Mouse (Mus musculus) hindbrain, postnatal 0 days (tissue): ENCODE results near the gene Btg1. TPM values are rescaled to one million over a fixed set of nuclear protein-coding genes. Genes with fewer than 3 reads are reported as not detected.

ENCODE experiments used
- ATAC-seq: fragments of 200-750 bp; cut with Nextera tagmentation; 2 replicates; pipeline ENCODE4 v1.8.0; 2017; ENCODE audit warnings: mild to moderate bottlenecking, moderate TSS enrichment, moderate library complexity
- DNase-seq: peaks from one replicate; pipeline ENCODE4 v3.0.0-alpha.2; 2015; ENCODE audit warnings: low spot score
- H3K27ac ChIP-seq: fragments of 300-500 bp; sonication (generic); 2 replicates; pipeline ENCODE4 v1.5.1; 2014; ENCODE audit warnings: mild to moderate bottlenecking
- H3K27me3 ChIP-seq: fragments of 300-500 bp; sonication (generic); 2 replicates; pipeline ENCODE4 v1.6.1; 2014; ENCODE audit warnings: low read length, mixed read lengths; ENCODE audit not compliant: insufficient read depth
- H3K36me3 ChIP-seq: fragments of 300-500 bp; sonication (generic); 2 replicates; pipeline ENCODE4 v1.6.1; 2014; ENCODE audit warnings: low read length, mixed read lengths; ENCODE audit not compliant: insufficient read depth
- H3K4me1 ChIP-seq: fragments of 300-500 bp; sonication (generic); 2 replicates; pipeline ENCODE4 v1.6.1; 2014; ENCODE audit warnings: antibody characterized with exemption, low read length, mixed read lengths; ENCODE audit not compliant: insufficient read depth
- H3K4me2 ChIP-seq: fragments of 300-500 bp; sonication (generic); 2 replicates; pipeline ENCODE4 v1.6.1; 2014; ENCODE audit warnings: low read depth, mild to moderate bottlenecking, low read length, moderate library complexity, mixed read lengths
- H3K4me3 ChIP-seq: fragments of 300-500 bp; sonication (generic); 2 replicates; pipeline ENCODE4 v1.5.1; 2014; ENCODE audit warnings: low read length
- H3K9ac ChIP-seq: fragments of 300-500 bp; sonication (generic); replicated peaks from 2 replicates; pipeline ENCODE4 v1.6.1; 2014; ENCODE audit warnings: mild to moderate bottlenecking, low read length, moderate library complexity, mixed read lengths
- H3K9me3 ChIP-seq: fragments of 300-500 bp; sonication (generic); 2 replicates; pipeline ENCODE4 v1.6.1; 2016; ENCODE audit warnings: low read length, mixed read lengths
- CTCF ChIP-seq: IDR thresholded peaks from 2 replicates; pipeline ENCODE4 v1.5.1; 2016; ENCODE audit warnings: antibody characterized with exemption, control low read depth, low read depth
- WGBS: fragments of 180-500 bp; shearing (Covaris S2); extraction: QIAGEN DNeasy Blood & Tissue Kit; methylation state at CpG from one replicate; pipeline ENCODE4 v1.1.7; 2014; 5-methylcytosine and 5-hydroxymethylcytosine counted together
- polyA plus RNA-seq: library from polyadenylated mRNA; unstranded; fragments of >200 nt; fragmentation: Nextera tagmentation; extraction: Ambion mirVana; gene quantifications from 2 replicates; pipeline ENCODE4 v1.2.1, GENCODE M21; 2015
- total RNA-seq: library from RNA; depleted of rRNA; stranded (reverse); fragments of >200 nt; gene quantifications from 2 replicates; pipeline ENCODE4 v1.2.3, GENCODE M21; 2014

Gene Btg1
- total and polyA plus RNA-seq, 2 experiments from 2014 or later: 18.9 to 28.6 TPM

- Histone ChIP-seq H3K27me3 (no peaks in the 10 kb centered on the region), H3K9me3 (no peaks in the 10 kb centered on the region), H3K4me3 (no peak overlapping the region), H3K4me1 (no peaks in the 10 kb centered on the region), H3K9ac (no peak overlapping the region), H3K27ac (no peak overlapping the region), H3K36me3 (no peaks in the 10 kb centered on the region), H3K4me2 (no peak overlapping the region)
- ATAC-seq: no peak
- 59% methylated on average over 4 of the region's 4 CpGs for WGBS
- TF ChIP-seq CTCF: no peak
- DNase-seq: no peak
These were observed 18.7 kb downstream of the Btg1 start for GRCm38 (mm10) chr10:96635472-96635871.

- 82% methylated on average over 2 of the region's 2 CpGs for WGBS
- no peak for ATAC-seq
These were observed 21.7 kb downstream of the Btg1 start for GRCm38 (mm10) chr10:96638477-96638876.

GRCm38 (mm10) chr10:96642014-96642413 is 25.2 kb downstream of the Btg1 start:
- no peaks in the 10 kb centered on the region for H3K36me3 ChIP-seq
- H3K4me2 ChIP-seq: no peak overlapping the region
- ATAC-seq (no peak), DNase-seq (no peak)
- no peak overlapping the region for H3K9ac ChIP-seq
- H3K4me1 ChIP-seq: peaks cover 6% of the 10 kb centered on the region; the same call in 1 of the 2 replicates
- WGBS: 71% methylated on average over 4 of the region's 4 CpGs
- no peak overlapping the region for H3K27ac ChIP-seq
- TF ChIP-seq CTCF: no peak
- no peaks in the 10 kb centered on the region for H3K9me3 ChIP-seq
- H3K27me3 ChIP-seq: no peaks in the 10 kb centered on the region
- H3K4me3 ChIP-seq: no peak overlapping the region

More at GRCm38 (mm10) chr10:96638477-96638876, 21.7 kb downstream of the Btg1 start:
- no peak for DNase-seq
- no peak overlapping the region for H3K27ac ChIP-seq
- no peaks in the 10 kb centered on the region for H3K9me3 ChIP-seq
- H3K4me3 ChIP-seq: no peak overlapping the region
- H3K27me3 ChIP-seq: no peaks in the 10 kb centered on the region
- H3K4me2 ChIP-seq: no peak overlapping the region
- H3K36me3 ChIP-seq: no peaks in the 10 kb centered on the region
- no peak for TF ChIP-seq CTCF
- H3K4me1 ChIP-seq: no peaks in the 10 kb centered on the region
- H3K9ac ChIP-seq: no peak overlapping the region

GRCm38 (mm10) chr10:96642751-96643150 is 25.9 kb downstream of the Btg1 start:
- Histone ChIP-seq H3K9ac (no peak overlapping the region), H3K36me3 (no peaks in the 10 kb centered on the region), H3K4me3 (no peak overlapping the region), H3K9me3 (no peaks in the 10 kb centered on the region), H3K27me3 (no peaks in the 10 kb centered on the region), H3K27ac (no peak overlapping the region), H3K4me1 (peaks cover 10% of the 10 kb centered on the region; the same call in 1 of the 2 replicates), H3K4me2 (no peak overlapping the region)
- DNase-seq (no peak), ATAC-seq (no peak)
- 81% methylated on average over 6 of the region's 6 CpGs for WGBS
- TF ChIP-seq CTCF: no peak

GRCm38 (mm10) chr10:96645183-96645582 is 28.4 kb downstream of the Btg1 start:
- H3K9me3 ChIP-seq: no peaks in the 10 kb centered on the region
- H3K27ac ChIP-seq: no peak overlapping the region
- TF ChIP-seq CTCF: no peak
- no peak overlapping the region for H3K4me2 ChIP-seq
- no peaks in the 10 kb centered on the region for H3K27me3 ChIP-seq
- H3K9ac ChIP-seq: no peak overlapping the region
- WGBS: 95% methylated on average over 1 of the region's 1 CpGs
- no peak overlapping the region for H3K4me3 ChIP-seq
- no peaks in the 10 kb centered on the region for H3K36me3 ChIP-seq
- H3K4me1 ChIP-seq: peaks cover 10% of the 10 kb centered on the region; the same call in 1 of the 2 replicates
- no peak for ATAC-seq
- no peak for DNase-seq

GRCm38 (mm10) chr10:96646024-96646866 is 29.4 kb downstream of the Btg1 start:
- no peak overlapping the region for H3K4me3 ChIP-seq

GRCm38 (mm10) chr10:96646867-96647462 is 30.2 kb downstream of the Btg1 start:
- ATAC-seq: peak; percentile 66
- TF ChIP-seq CTCF: no peak
- no peaks in the 10 kb centered on the region for H3K36me3 ChIP-seq
- peak overlapping the region; percentile 42 for H3K4me2 ChIP-seq
- no peaks in the 10 kb centered on the region for H3K27me3 ChIP-seq
- H3K4me1 ChIP-seq: peaks cover 10% of the 10 kb centered on the region; the same call in 1 of the 2 replicates
- peak; percentile 12 for DNase-seq
- H3K9me3 ChIP-seq: no peaks in the 10 kb centered on the region
- H3K9ac ChIP-seq: no peak overlapping the region
- H3K4me3 ChIP-seq: no peak overlapping the region
- 22% methylated on average over 5 of the region's 5 CpGs for WGBS
- peak overlapping the region; percentile 43 for H3K27ac ChIP-seq

More at GRCm38 (mm10) chr10:96646024-96646866, 29.4 kb downstream of the Btg1 start:
- H3K9ac ChIP-seq: 0 out of 2 replicates have a peak overlapping the region, but pooled peaks have one; percentile 14
- H3K4me1 ChIP-seq: peaks cover 10% of the 10 kb centered on the region; the same call in 1 of the 2 replicates
- no peaks in the 10 kb centered on the region for H3K36me3 ChIP-seq
- DNase-seq: peak; percentile 80
- no peaks in the 10 kb centered on the region for H3K9me3 ChIP-seq
- WGBS: 7% methylated on average over 13 of the region's 13 CpGs
- peak overlapping the region; percentile 43 for H3K27ac ChIP-seq
- H3K27me3 ChIP-seq: no peaks in the 10 kb centered on the region
- peak; percentile 94 for ATAC-seq
- TF ChIP-seq CTCF: no peak
- H3K4me2 ChIP-seq: peak overlapping the region; percentile 42
